Mouse (Mus musculus) thymus, postnatal 0 days (tissue): ENCODE data around the gene Lmx1b. TPM values are rescaled to one million over a fixed set of nuclear protein-coding genes. Genes with fewer than 3 reads are reported as not detected.

Experiments used
- DNase-seq: peaks from one replicate; pipeline ENCODE4 v3.0.0-alpha.2; 2015; ENCODE audit warnings: low spot score
- polyA plus RNA-seq: library from polyadenylated mRNA; unstranded; fragments of >200 nt; fragmentation: Nextera tagmentation; extraction: Ambion mirVana; gene quantifications from 2 replicates; pipeline ENCODE4 v1.2.1, GENCODE M21; 2015

The Lmx1b gene
- polyA plus RNA-seq: 0.05 TPM in 1 of 2 replicates, not detected in the other

- DNase-seq: no peak
These were observed at the start of gene Lmx1b for GRCm38 (mm10) chr2:33640171-33640721. TSS of gene Lmx1b (minus strand) at chr2:33640511.

GRCm38 (mm10) chr2:33689880-33690462 lies 49.7 kb upstream of the Lmx1b start:
- peak; percentile 71 for DNase-seq

- DNase-seq: peak; percentile 40
These were observed 49.0 kb upstream of the Lmx1b start for GRCm38 (mm10) chr2:33689155-33689879.

GRCm38 (mm10) chr2:33683594-33683993 lies 43.3 kb upstream of the Lmx1b start:
- DNase-seq: no peak

GRCm38 (mm10) chr2:33683095-33683494 lies 42.8 kb upstream of the Lmx1b start:
- DNase-seq: no peak

- DNase-seq: peak; percentile 62
These were observed 41.9 kb upstream of the Lmx1b start for GRCm38 (mm10) chr2:33682219-33682618.

- no peak for DNase-seq
These were observed 38.8 kb upstream of the Lmx1b start for GRCm38 (mm10) chr2:33678950-33679654.

GRCm38 (mm10) chr2:33672701-33673472 lies 32.6 kb upstream of the Lmx1b start:
- DNase-seq: no peak

- no peak for DNase-seq
These were observed 28.4 kb upstream of the Lmx1b start for GRCm38 (mm10) chr2:33668741-33669140.

- DNase-seq: no peak
These were observed 26.2 kb upstream of the Lmx1b start for GRCm38 (mm10) chr2:33666388-33666945.

- DNase-seq: no peak
These were observed 25.2 kb upstream of the Lmx1b start for GRCm38 (mm10) chr2:33665363-33666058.

GRCm38 (mm10) chr2:33664661-33665060 lies 24.4 kb upstream of the Lmx1b start:
- no peak for DNase-seq

GRCm38 (mm10) chr2:33659288-33659629 lies 18.9 kb upstream of the Lmx1b start:
- no peak for DNase-seq

GRCm38 (mm10) chr2:33658602-33659287 lies 18.4 kb upstream of the Lmx1b start:
- DNase-seq: no peak

GRCm38 (mm10) chr2:33652517-33653198 lies 12.3 kb upstream of the Lmx1b start:
- DNase-seq: no peak

- no peak for DNase-seq
These were observed 9.1 kb upstream of the Lmx1b start for GRCm38 (mm10) chr2:33649371-33649770.

GRCm38 (mm10) chr2:33648894-33649293 lies 8.6 kb upstream of the Lmx1b start:
- no peak for DNase-seq

- DNase-seq: no peak
These were observed 5.9 kb upstream of the Lmx1b start for GRCm38 (mm10) chr2:33646283-33646550.

GRCm38 (mm10) chr2:33645538-33646282 lies 5.4 kb upstream of the Lmx1b start:
- no peak for DNase-seq
